Mouse (Mus musculus) lung, adult 18-20 months (tissue): ENCODE measurements at regions not wholly inside any gene's neighbourhood (a gene's known extent, or its start where the extent isn't known, plus 50 kb on each side); places are given as distances from the start of the nearest gene placed in this dataset.

ENCODE experiments used
- DNase-seq, 2 experiments: peaks; one replicate each; pipeline ENCODE4 v3.0.0; 2022; ENCODE audit warnings: mixed read lengths in 2 of 2

GRCm38 (mm10) chr6:81733527-81733926 is 189.9 kb upstream of the Gcfc2 start:
- no peak for DNase-seq

- DNase-seq = no peak
Observed at GRCm38 (mm10) chr6:81738466-81738865, 185.0 kb upstream of the Gcfc2 start.

GRCm38 (mm10) chr6:81749681-81750080 is 173.8 kb upstream of the Gcfc2 start:
- no peak for DNase-seq

GRCm38 (mm10) chr6:81751631-81752030 is 171.8 kb upstream of the Gcfc2 start:
- no peak for DNase-seq

GRCm38 (mm10) chr6:81756242-81756641 is 167.2 kb upstream of the Gcfc2 start:
- no peak for DNase-seq

- no peak for DNase-seq
Observed at GRCm38 (mm10) chr6:81758876-81759275, 164.6 kb upstream of the Gcfc2 start.

- no peak for DNase-seq
Observed at GRCm38 (mm10) chr6:81760181-81760580, 163.3 kb upstream of the Gcfc2 start.

- DNase-seq = peak in 1 of 2 experiments; percentile 24
Observed at GRCm38 (mm10) chr6:81765831-81766230, 157.6 kb upstream of the Gcfc2 start.

- no peak for DNase-seq
Observed at GRCm38 (mm10) chr6:81766800-81767199, 156.7 kb upstream of the Gcfc2 start.

- DNase-seq = peak in 1 of 2 experiments; percentile 10
Observed at GRCm38 (mm10) chr6:81768669-81769537, 154.6 kb upstream of the Gcfc2 start.

GRCm38 (mm10) chr6:81770301-81770700 is 153.2 kb upstream of the Gcfc2 start:
- no peak for DNase-seq

GRCm38 (mm10) chr6:81771862-81772261 is 151.6 kb upstream of the Gcfc2 start:
- DNase-seq = no peak

- no peak for DNase-seq
Observed at GRCm38 (mm10) chr6:81782131-81782530, 141.3 kb upstream of the Gcfc2 start.

GRCm38 (mm10) chr6:81782815-81783435 is 140.5 kb upstream of the Gcfc2 start:
- DNase-seq = no peak

- no peak for DNase-seq
Observed at GRCm38 (mm10) chr6:81795281-81795680, 128.2 kb upstream of the Gcfc2 start.

GRCm38 (mm10) chr6:81800822-81801221 is 122.6 kb upstream of the Gcfc2 start:
- no peak for DNase-seq

- no peak for DNase-seq
Observed at GRCm38 (mm10) chr6:81801804-81802203, 121.7 kb upstream of the Gcfc2 start.

GRCm38 (mm10) chr6:81805942-81806341 is 117.5 kb upstream of the Gcfc2 start:
- DNase-seq = no peak

GRCm38 (mm10) chr6:81808712-81809111 is 114.8 kb upstream of the Gcfc2 start:
- no peak for DNase-seq

GRCm38 (mm10) chr6:81815248-81815961 is 108.1 kb upstream of the Gcfc2 start:
- no peak for DNase-seq

- no peak for DNase-seq
Observed at GRCm38 (mm10) chr6:81815962-81816338, 107.5 kb upstream of the Gcfc2 start.

- DNase-seq = peak; percentile 5 to 6
Observed at GRCm38 (mm10) chr6:81817050-81817827, 106.2 kb upstream of the Gcfc2 start.

GRCm38 (mm10) chr6:81818573-81818972 is 104.9 kb upstream of the Gcfc2 start:
- DNase-seq = no peak
